Mouse (Mus musculus): ENCODE results near the gene Rabggtb.
"Not testable (repeated sequence)": the region's sequence is repeated elsewhere in the genome, so short reads cannot be mapped to it uniquely, and the experiment has no call there.

The Rabggtb gene

GRCm38 (mm10) chr3:153863816-153864215 lies 49.0 kb downstream of the Rabggtb start:
- Histone ChIP-seq H3K4me1 (replicated peaks; ENCODE audit: low read depth, low read length) (no peaks in the 10 kb centered on the region), H3K36me3 (ENCODE audit: insufficient read depth, low read length) (no peaks in the 10 kb centered on the region), H3K27me3 (ENCODE audit: insufficient read depth, low read length) (no peaks in the 10 kb centered on the region), H3K9me3 (ENCODE audit: low read length) (no peaks in the 10 kb centered on the region), H3K4me3 (replicated peaks; ENCODE audit: low read length) (no peak overlapping the region)
- TF ChIP-seq CTCF (conservative IDR thresholded peaks at IDR 0.05; ENCODE audit: low read length) (no peak), NANOG (IDR thresholded peaks at IDR 0.05; ENCODE audit: borderline replicate concordance, low read length) (no peak), POU5F1 (IDR thresholded peaks at IDR 0.05; ENCODE audit: borderline replicate concordance, low read length) (no peak)

GRCm38 (mm10) chr3:153860392-153860791 lies 52.4 kb downstream of the Rabggtb start:
- H3K36me3 ChIP-seq (ENCODE audit: insufficient read depth, low read length); H3K27me3 ChIP-seq (ENCODE audit: insufficient read depth, low read length); H3K9me3 ChIP-seq (ENCODE audit: low read length); H3K4me3 ChIP-seq (replicated peaks; ENCODE audit: low read length); H3K4me1 ChIP-seq (replicated peaks; ENCODE audit: low read depth, low read length): not testable (repeated sequence)

- no peaks in the 10 kb centered on the region for H3K36me3 ChIP-seq (ENCODE audit: insufficient read depth, low read length)
- no peaks in the 10 kb centered on the region for H3K27me3 ChIP-seq (ENCODE audit: insufficient read depth, low read length)
- no peak overlapping the region for H3K4me3 ChIP-seq (replicated peaks; ENCODE audit: low read length)
- TF ChIP-seq NANOG (IDR thresholded peaks at IDR 0.05; ENCODE audit: borderline replicate concordance, low read length), result no peak
- TF ChIP-seq POU5F1 (IDR thresholded peaks at IDR 0.05; ENCODE audit: borderline replicate concordance, low read length), result no peak
- TF ChIP-seq CTCF (conservative IDR thresholded peaks at IDR 0.05; ENCODE audit: low read length), result no peak
- no peaks in the 10 kb centered on the region for H3K4me1 ChIP-seq (replicated peaks; ENCODE audit: low read depth, low read length)
- no peaks in the 10 kb centered on the region for H3K9me3 ChIP-seq (ENCODE audit: low read length)
Observed at GRCm38 (mm10) chr3:153858350-153859001, 54.3 kb downstream of the Rabggtb start.
